Mouse (Mus musculus): Measurements from ENCODE around the gene Dll4. TPM values are rescaled to one million over a fixed set of nuclear protein-coding genes. Genes with fewer than 3 reads are reported as not detected.

Gene Dll4
- polyA plus RNA-seq, 1 experiment from 2014 or later: 7.7 TPM

DNA sequence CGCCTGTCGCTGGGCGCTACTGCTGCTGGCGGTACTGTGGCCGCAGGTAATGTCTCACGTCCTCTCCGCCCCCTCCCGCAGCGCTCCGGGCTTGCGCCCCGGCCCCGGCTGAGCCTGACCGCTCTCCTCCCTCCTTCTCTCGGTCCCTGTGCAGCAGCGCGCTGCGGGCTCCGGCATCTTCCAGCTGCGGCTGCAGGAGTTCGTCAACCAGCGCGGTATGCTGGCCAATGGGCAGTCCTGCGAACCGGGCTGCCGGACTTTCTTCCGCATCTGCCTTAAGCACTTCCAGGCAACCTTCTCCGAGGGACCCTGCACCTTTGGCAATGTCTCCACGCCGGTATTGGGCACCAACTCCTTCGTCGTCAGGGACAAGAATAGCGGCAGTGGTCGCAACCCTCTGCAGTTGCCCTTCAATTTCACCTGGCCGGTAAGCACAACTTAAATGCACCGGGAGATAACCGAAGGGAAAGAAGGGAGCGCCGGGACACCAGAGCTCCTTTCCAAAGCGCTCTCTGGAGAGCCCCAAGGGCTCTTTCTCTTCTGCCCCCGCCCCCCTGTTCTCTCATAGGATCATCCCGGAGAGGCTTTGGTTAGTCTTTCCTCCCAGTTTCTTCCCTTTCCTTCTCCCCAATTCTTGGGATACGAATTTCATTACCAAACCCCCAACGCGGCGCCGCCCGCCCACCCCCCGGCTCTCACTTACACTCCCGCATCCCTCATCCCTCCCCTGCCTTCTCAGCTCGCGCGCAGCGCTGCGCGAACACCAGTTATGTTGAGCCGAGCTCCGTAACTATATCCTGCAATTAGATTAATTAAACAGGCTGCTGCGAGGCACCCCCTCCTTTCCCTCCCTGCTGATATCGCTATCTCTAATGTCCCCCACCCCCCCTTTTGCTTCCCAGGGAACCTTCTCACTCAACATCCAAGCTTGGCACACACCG is 847 bp downstream of the Dll4 start:
- Histone ChIP-seq H3K36me3 (peaks cover 3% of the 10 kb centered on the region; the same call in 1 of the 2 replicates), H3K27ac (replicated peaks) (peak overlapping the region; percentile 69), H3K4me1 (peaks cover 72% of the 10 kb centered on the region), H3K27me3 (replicated peaks) (peaks cover 99% of the 10 kb centered on the region), H3K9me3 (no peaks in the 10 kb centered on the region), H3K9ac (peak overlapping the region; percentile 83), H3K4me3 (peak overlapping the region; percentile 70), H3K4me2 (peak overlapping the region; percentile 87)
- WGBS: 0% methylated on average over 60 of the region's 61 CpGs
- ATAC-seq (ENCODE audit: extremely low read depth, insufficient number of reproducible peaks, low FRiP score, low TSS enrichment): no peak

DNA sequence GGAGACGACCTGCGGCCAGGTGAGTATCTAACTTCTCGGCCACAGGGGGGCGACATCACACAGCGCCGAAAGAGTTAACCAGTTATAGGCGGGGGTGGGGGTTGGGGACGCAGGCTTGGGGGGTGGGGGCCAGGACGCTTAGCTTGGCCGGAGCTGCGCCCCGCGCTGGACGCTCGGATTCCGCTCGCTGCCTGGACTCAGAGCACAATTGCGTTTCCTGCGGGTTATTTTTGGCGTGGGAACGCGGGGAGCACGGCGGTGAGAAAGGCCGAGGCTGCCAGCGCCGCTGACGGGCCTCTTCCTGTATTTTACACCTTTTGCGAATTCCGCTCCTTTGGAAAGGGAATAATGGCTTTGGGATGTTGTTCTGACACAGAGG is 1.5 kb downstream of the Dll4 start:
- no peak for ATAC-seq (ENCODE audit: extremely low read depth, insufficient number of reproducible peaks, low FRiP score, low TSS enrichment)
- Histone ChIP-seq H3K27ac (replicated peaks) (peak overlapping the region; percentile 69), H3K27me3 (replicated peaks) (peaks cover 99% of the 10 kb centered on the region), H3K9me3 (no peaks in the 10 kb centered on the region), H3K4me3 (peak overlapping the region; percentile 70), H3K36me3 (peaks cover 3% of the 10 kb centered on the region; the same call in 1 of the 2 replicates), H3K9ac (peak overlapping the region; percentile 83), H3K4me2 (peak overlapping the region; percentile 87), H3K4me1 (peaks cover 65% of the 10 kb centered on the region)
- under 1% methylated on average over 30 of the region's 30 CpGs for WGBS

DNA sequence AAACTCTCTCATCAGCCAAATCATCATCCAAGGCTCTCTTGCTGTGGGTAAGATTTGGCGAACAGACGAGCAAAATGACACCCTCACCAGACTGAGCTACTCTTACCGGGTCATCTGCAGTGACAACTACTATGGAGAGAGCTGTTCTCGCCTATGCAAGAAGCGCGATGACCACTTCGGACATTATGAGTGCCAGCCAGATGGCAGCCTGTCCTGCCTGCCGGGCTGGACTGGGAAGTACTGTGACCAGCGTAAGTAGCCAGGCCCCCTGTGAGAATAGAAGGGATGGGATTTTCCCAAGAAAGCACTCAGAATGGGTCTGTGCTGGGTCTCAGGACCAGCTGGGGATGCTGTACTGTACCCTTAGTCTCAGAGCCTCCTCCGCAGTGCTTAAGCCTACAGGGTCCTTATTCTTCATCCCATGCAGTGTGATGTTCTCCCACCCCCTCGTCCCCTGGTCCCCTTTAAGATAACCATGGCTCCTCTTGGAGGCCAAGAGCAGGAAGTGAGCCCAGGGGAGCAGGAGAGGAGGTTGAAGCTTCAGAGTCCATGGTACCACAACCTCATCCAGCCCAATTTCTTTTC is 2.5 kb downstream of the Dll4 start:
- Histone ChIP-seq H3K27ac (replicated peaks) (peak overlapping the region; percentile 69), H3K9me3 (no peaks in the 10 kb centered on the region), H3K4me3 (peak overlapping the region; percentile 70), H3K36me3 (peaks cover 3% of the 10 kb centered on the region; the same call in 1 of the 2 replicates), H3K4me1 (peaks cover 55% of the 10 kb centered on the region), H3K27me3 (replicated peaks) (peaks cover 96% of the 10 kb centered on the region), H3K9ac (peak overlapping the region; percentile 83), H3K4me2 (peak overlapping the region; percentile 87)
- WGBS: 19% methylated on average over 11 of the region's 11 CpGs
- ATAC-seq (ENCODE audit: extremely low read depth, insufficient number of reproducible peaks, low FRiP score, low TSS enrichment): no peak

DNA sequence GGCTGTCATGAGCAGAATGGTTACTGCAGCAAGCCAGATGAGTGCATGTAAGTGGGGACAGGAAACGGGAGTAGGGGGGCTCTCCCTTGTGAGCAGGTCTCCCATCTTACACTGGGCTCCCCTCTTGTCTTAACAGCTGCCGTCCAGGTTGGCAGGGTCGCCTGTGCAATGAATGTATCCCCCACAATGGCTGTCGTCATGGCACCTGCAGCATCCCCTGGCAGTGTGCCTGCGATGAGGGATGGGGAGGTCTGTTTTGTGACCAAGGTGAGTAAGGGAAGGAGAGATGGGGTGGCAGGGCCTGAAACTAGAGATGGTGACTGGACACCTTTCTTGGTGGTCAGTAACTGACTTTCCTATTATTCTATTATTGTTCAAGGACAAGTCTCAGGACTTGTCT is 3.0 kb downstream of the Dll4 start:
- H3K4me3 ChIP-seq: peak overlapping the region; percentile 70
- H3K27me3 ChIP-seq (replicated peaks): peaks cover 91% of the 10 kb centered on the region
- peak overlapping the region; percentile 87 for H3K4me2 ChIP-seq
- ATAC-seq (ENCODE audit: extremely low read depth, insufficient number of reproducible peaks, low FRiP score, low TSS enrichment): no peak
- H3K4me1 ChIP-seq: peaks cover 53% of the 10 kb centered on the region
- 41% methylated on average over 5 of the region's 5 CpGs for WGBS
- H3K9ac ChIP-seq: peak overlapping the region; percentile 83
- H3K36me3 ChIP-seq: peaks cover 3% of the 10 kb centered on the region; the same call in 1 of the 2 replicates
- no peaks in the 10 kb centered on the region for H3K9me3 ChIP-seq
- H3K27ac ChIP-seq (replicated peaks): no peak overlapping the region

DNA sequence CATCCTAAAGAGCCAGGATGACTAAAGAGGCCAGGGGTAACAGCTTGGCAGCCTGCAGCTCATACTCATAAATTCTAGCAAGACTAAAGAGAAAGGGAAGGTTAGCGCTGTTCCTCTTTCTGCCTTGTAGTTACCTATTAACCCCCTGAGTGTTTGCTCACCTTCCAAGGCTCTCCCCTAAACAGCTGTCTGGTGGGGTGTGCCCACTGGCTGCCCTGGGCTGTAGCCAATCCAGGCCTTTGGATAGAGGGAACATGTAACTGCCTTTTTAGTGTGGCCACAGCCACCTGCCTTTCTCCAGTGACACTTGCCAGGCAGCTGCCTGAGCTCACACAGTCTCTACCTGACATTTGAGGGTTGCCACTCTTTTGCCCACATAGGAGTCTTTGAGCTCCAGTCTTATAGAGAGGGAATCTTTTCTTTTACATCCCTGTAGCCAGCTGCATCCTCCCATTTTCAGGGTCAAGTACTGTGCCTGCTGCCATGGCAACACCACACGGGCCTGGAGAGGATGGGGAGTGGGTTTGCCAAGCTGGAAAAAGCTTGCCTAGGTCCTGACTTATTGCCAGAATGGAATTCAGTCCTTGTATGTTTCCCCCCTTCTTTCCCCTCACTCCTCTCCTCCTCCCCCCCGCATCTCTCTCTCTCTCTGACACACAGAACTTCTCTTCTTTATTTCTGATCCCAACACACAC is 3.7 kb downstream of the Dll4 start:
- Histone ChIP-seq H3K4me3 (peak overlapping the region; percentile 70), H3K27ac (replicated peaks) (no peak overlapping the region), H3K9ac (no peak overlapping the region), H3K9me3 (no peaks in the 10 kb centered on the region), H3K4me1 (peaks cover 47% of the 10 kb centered on the region), H3K27me3 (replicated peaks) (peaks cover 84% of the 10 kb centered on the region), H3K36me3 (peaks cover 3% of the 10 kb centered on the region; the same call in 1 of the 2 replicates), H3K4me2 (peak overlapping the region; percentile 87)
- ATAC-seq (ENCODE audit: extremely low read depth, insufficient number of reproducible peaks, low FRiP score, low TSS enrichment): no peak
- WGBS: 59% methylated on average over 3 of the region's 3 CpGs

DNA sequence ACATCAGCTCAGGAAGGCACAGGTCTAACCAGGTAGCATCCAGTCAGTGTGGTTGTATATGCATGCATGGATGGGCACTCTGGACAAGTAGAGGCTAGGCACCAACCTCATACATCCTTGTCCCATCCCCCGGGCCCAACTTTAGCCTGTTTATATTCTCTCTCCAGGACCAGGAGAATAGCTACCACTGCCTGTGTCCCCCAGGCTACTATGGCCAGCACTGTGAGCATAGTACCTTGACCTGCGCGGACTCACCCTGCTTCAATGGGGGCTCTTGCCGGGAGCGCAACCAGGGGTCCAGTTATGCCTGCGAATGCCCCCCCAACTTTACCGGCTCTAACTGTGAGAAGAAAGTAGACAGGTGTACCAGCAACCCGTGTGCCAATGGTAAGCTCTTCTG is 5.2 kb downstream of the Dll4 start:
- ATAC-seq (ENCODE audit: extremely low read depth, insufficient number of reproducible peaks, low FRiP score, low TSS enrichment): no peak
- Histone ChIP-seq H3K9ac (no peak overlapping the region), H3K9me3 (no peaks in the 10 kb centered on the region), H3K4me1 (peaks cover 34% of the 10 kb centered on the region), H3K27me3 (replicated peaks) (peaks cover 69% of the 10 kb centered on the region), H3K4me3 (0 out of 2 replicates have a peak overlapping the region, but pooled peaks have one; percentile 9), H3K27ac (replicated peaks) (no peak overlapping the region), H3K36me3 (peaks cover 6% of the 10 kb centered on the region; the same call in 1 of the 2 replicates), H3K4me2 (peak overlapping the region; percentile 41)
- WGBS: 83% methylated on average over 8 of the region's 8 CpGs

DNA sequence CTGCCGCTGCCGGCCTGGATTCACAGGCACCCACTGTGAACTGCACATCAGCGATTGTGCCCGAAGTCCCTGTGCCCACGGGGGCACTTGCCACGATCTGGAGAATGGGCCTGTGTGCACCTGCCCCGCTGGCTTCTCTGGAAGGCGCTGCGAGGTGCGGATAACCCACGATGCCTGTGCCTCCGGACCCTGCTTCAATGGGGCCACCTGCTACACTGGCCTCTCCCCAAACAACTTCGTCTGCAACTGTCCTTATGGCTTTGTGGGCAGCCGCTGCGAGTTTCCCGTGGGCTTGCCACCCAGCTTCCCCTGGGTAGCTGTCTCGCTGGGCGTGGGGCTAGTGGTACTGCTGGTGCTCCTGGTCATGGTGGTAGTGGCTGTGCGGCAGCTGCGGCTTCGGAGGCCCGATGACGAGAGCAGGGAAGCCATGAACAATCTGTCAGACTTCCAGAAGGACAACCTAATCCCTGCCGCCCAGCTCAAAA is 6.6 kb downstream of the Dll4 start:
- peaks cover 62% of the 10 kb centered on the region for H3K27me3 ChIP-seq (replicated peaks)
- peak overlapping the region; percentile 8 for H3K4me3 ChIP-seq
- H3K4me2 ChIP-seq: peak overlapping the region; percentile 41

DNA sequence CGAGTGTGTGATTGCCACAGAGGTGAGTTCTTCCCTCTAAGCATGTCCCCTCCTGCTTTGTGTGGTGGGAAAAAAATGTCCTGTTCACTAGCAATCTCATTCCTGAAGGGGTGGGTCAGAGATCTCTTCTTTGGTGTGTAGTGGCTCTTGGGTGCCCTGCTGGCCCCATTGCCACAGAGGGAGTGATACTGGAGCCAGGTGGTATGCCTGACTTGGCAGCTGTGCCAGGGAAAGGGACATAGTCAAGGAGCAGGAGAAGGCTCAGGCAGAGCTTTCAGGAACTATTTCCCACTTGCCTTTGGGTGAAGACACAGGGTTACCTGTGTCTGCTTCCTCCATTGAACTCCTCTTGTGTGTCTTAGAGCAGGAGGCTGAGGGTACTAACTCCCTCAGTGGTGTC is 8.6 kb downstream of the Dll4 start:
- WGBS: 42% methylated on average over 1 of the region's 1 CpGs
- H3K4me2 ChIP-seq: peak overlapping the region; percentile 39
- peaks cover 19% of the 10 kb centered on the region for H3K4me1 ChIP-seq
- 0 out of 2 replicates have a peak overlapping the region, but pooled peaks have one; percentile 2 for H3K4me3 ChIP-seq
- H3K9ac ChIP-seq: no peak overlapping the region
- no peak for ATAC-seq (ENCODE audit: extremely low read depth, insufficient number of reproducible peaks, low FRiP score, low TSS enrichment)
- peaks cover 43% of the 10 kb centered on the region for H3K27me3 ChIP-seq (replicated peaks)
- H3K36me3 ChIP-seq: peaks cover 4% of the 10 kb centered on the region; the same call in 1 of the 2 replicates
- 0 out of 2 replicates have a peak overlapping the region, but pooled peaks have one; percentile 12 for H3K27ac ChIP-seq (replicated peaks)
- H3K9me3 ChIP-seq: no peaks in the 10 kb centered on the region

More for the DNA sequence above, 6.6 kb downstream of the Dll4 start:
- Histone ChIP-seq H3K36me3 (peaks cover 6% of the 10 kb centered on the region; the same call in 1 of the 2 replicates), H3K9ac (peak overlapping the region; percentile 5; the same call in 1 of the 2 replicates), H3K4me1 (peaks cover 26% of the 10 kb centered on the region), H3K9me3 (no peaks in the 10 kb centered on the region), H3K27ac (replicated peaks) (no peak overlapping the region)
- WGBS: 60% methylated on average over 24 of the region's 24 CpGs
- ATAC-seq (ENCODE audit: extremely low read depth, insufficient number of reproducible peaks, low FRiP score, low TSS enrichment): no peak

DNA sequence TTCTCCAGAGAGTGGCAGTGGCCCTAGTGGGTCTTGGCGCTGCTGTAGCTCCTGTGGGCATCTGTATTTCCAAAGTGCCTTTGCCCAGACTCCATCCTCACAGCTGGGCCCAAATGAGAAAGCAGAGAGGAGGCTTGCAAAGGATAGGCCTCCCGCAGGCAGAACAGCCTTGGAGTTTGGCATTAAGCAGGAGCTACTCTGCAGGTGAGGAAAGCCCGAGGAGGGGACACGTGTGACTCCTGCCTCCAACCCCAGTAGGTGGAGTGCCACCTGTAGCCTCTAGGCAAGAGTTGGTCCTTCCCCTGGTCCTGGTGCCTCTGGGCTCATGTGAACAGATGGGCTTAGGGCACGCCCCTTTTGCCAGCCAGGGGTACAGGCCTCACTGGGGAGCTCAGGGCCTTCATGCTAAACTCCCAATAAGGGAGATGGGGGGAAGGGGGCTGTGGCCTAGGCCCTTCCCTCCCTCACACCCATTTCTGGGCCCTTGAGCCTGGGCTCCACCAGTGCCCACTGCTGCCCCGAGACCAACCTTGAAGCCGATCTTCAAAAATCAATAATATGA is 9.5 kb downstream of the Dll4 start:
- Histone ChIP-seq H3K27ac (replicated peaks) (0 out of 2 replicates have a peak overlapping the region, but pooled peaks have one; percentile 1), H3K4me2 (peak overlapping the region; percentile 39; the same call in 1 of the 2 replicates), H3K36me3 (peaks cover 3% of the 10 kb centered on the region; the same call in 1 of the 2 replicates), H3K9ac (no peak overlapping the region), H3K9me3 (no peaks in the 10 kb centered on the region), H3K4me1 (peaks cover 16% of the 10 kb centered on the region), H3K27me3 (replicated peaks) (peaks cover 34% of the 10 kb centered on the region), H3K4me3 (no peak overlapping the region)
- no peak for ATAC-seq (ENCODE audit: extremely low read depth, insufficient number of reproducible peaks, low FRiP score, low TSS enrichment)
- WGBS: 66% methylated on average over 7 of the region's 7 CpGs

DNA sequence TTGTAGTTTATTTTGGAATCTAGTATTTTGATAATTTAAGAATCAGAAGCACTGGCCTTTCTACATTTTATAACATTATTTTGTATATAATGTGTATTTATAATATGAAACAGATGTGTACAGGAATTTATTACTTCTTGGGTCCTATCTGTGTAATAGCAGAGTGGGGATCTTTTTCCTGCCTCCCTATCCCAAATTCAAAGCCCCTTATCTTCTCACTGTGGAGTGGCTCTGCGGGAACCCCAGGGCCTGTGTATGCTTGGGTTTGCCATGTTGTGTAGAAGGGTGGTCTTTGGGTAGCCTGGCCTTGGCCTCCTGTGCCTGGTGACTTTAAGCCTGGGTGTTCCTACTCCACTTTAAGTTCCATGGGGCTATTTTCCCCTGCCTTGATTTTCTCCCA is 10.0 kb downstream of the Dll4 start:
- ATAC-seq (ENCODE audit: extremely low read depth, insufficient number of reproducible peaks, low FRiP score, low TSS enrichment): no peak
- peaks cover 16% of the 10 kb centered on the region for H3K4me1 ChIP-seq
- H3K9ac ChIP-seq: no peak overlapping the region
- no peaks in the 10 kb centered on the region for H3K9me3 ChIP-seq
- peaks cover 29% of the 10 kb centered on the region for H3K27me3 ChIP-seq (replicated peaks)
- peak overlapping the region; percentile 39; the same call in 1 of the 2 replicates for H3K4me2 ChIP-seq
- 44% methylated on average over 1 of the region's 1 CpGs for WGBS
- H3K36me3 ChIP-seq: peaks cover 3% of the 10 kb centered on the region; the same call in 1 of the 2 replicates
- no peak overlapping the region for H3K4me3 ChIP-seq
- peak overlapping the region; percentile 72 for H3K27ac ChIP-seq (replicated peaks)
